Mouse (Mus musculus): Measurements from ENCODE around the gene Pagr1a.

GRCm38 (mm10) chr7:126978841-126979240, 38.3 kb downstream of the Pagr1a start:
- TF ChIP-seq CTCF (IDR thresholded peaks at IDR 0.05; ENCODE audit: low read depth) (no peak), EP300 (IDR thresholded peaks at IDR 0.05; ENCODE audit: low read depth) (no peak)
